Mouse (Mus musculus): ENCODE results near the gene Slc25a22.

GRCm38 (mm10) chr7:141433517-141434400 is 3.9 kb downstream of the Slc25a22 start:
- TF ChIP-seq CTCF (conservative IDR thresholded peaks at IDR 0.05 in 1 of 2, IDR thresholded peaks at IDR 0.05 in 1 of 2; ENCODE audit: low read depth in 2 of 2, low read length in 2 of 2): no peak
- no peak for TF ChIP-seq EP300 (IDR thresholded peaks at IDR 0.05; ENCODE audit: low read length)
- no peak for TF ChIP-seq POLR2A (IDR thresholded peaks at IDR 0.05; ENCODE audit: low read depth, low read length)
- TF ChIP-seq USF1 (IDR thresholded peaks at IDR 0.05; ENCODE audit: low read depth, low read length): no peak
- no peak for TF ChIP-seq MXI1 (IDR thresholded peaks at IDR 0.05; ENCODE audit: low read depth, low read length)
- TF ChIP-seq ZNF384 (IDR thresholded peaks at IDR 0.05; ENCODE audit: low read depth, low read length): no peak

Measured in CH12.LX (cell line).